Mouse (Mus musculus) neural tube, embryonic 12.5 days (tissue): ENCODE measurements around the gene Ddr1. TPM values are rescaled to one million over a fixed set of nuclear protein-coding genes. Genes with fewer than 3 reads are reported as not detected.

Source experiments
- ATAC-seq: fragments of 200-750 bp; cut with Nextera tagmentation; 2 replicates; pipeline ENCODE4 v1.8.0; 2017; ENCODE audit warnings: low read depth, mild to moderate bottlenecking, moderate TSS enrichment, moderate library complexity; ENCODE audit not compliant: low FRiP score
- H3K27ac ChIP-seq: fragments of 300-500 bp; sonication (generic); 2 replicates; pipeline ENCODE4 v1.5.1; 2016
- H3K27me3 ChIP-seq: fragments of 300-500 bp; sonication (generic); replicated peaks from 2 replicates; pipeline ENCODE4 v1.6.1; 2016; ENCODE audit warnings: mild to moderate bottlenecking
- H3K36me3 ChIP-seq: fragments of 300-500 bp; sonication (generic); 2 replicates; pipeline ENCODE4 v1.6.1; 2016; ENCODE audit warnings: mild to moderate bottlenecking
- H3K4me1 ChIP-seq: fragments of 300-500 bp; sonication (generic); 2 replicates; pipeline ENCODE4 v1.6.1; 2016
- H3K4me2 ChIP-seq: fragments of 300-500 bp; sonication (generic); replicated peaks from 2 replicates; pipeline ENCODE4 v1.6.1; 2016; ENCODE audit warnings: mild to moderate bottlenecking
- H3K4me3 ChIP-seq: fragments of 300-500 bp; sonication (generic); 2 replicates; pipeline ENCODE4 v1.5.1; 2016
- H3K9ac ChIP-seq: fragments of 300-500 bp; sonication (generic); 2 replicates; pipeline ENCODE4 v1.6.1; 2016; ENCODE audit warnings: mild to moderate bottlenecking
- H3K9me3 ChIP-seq: fragments of 300-500 bp; sonication (generic); 2 replicates; pipeline ENCODE4 v1.6.1; 2016; ENCODE audit warnings: mild to moderate bottlenecking
- WGBS: fragments of 180-500 bp; shearing (Covaris S2); methylation state at CpG from one replicate; pipeline ENCODE4 v1.1.7; 2016; 5-methylcytosine and 5-hydroxymethylcytosine counted together
- polyA plus RNA-seq: library from polyadenylated mRNA; unstranded; fragments of >200 nt; fragmentation: Nextera tagmentation; extraction: Ambion mirVana; gene quantifications from 2 replicates; pipeline ENCODE4 v1.2.1, GENCODE M21; 2016

Ddr1 gene
- polyA plus RNA-seq, 1 experiment from 2014 or later: 170 TPM

- 3% methylated on average over 19 of the region's 19 CpGs for WGBS
- Histone ChIP-seq H3K4me2 (peak overlapping the region; percentile 88), H3K9me3 (no peaks in the 10 kb centered on the region), H3K4me1 (peaks cover 57% of the 10 kb centered on the region), H3K27me3 (no peaks in the 10 kb centered on the region), H3K36me3 (peaks cover 12% of the 10 kb centered on the region), H3K27ac (peak overlapping the region; percentile 98), H3K4me3 (peak overlapping the region; percentile 87), H3K9ac (peak overlapping the region; percentile 97)
- ATAC-seq: no peak
Measured at GRCm38 (mm10) chr17:35699919-35700318, 4.5 kb downstream of the Ddr1 start.

- H3K4me1 ChIP-seq: peaks cover 46% of the 10 kb centered on the region
- 30% methylated on average over 5 of the region's 5 CpGs for WGBS
- ATAC-seq: no peak
Measured at GRCm38 (mm10) chr17:35698501-35698883, 5.9 kb downstream of the Ddr1 start.

GRCm38 (mm10) chr17:35697759-35698500 lies 6.5 kb downstream of the Ddr1 start:
- peak overlapping the region; percentile 97 for H3K27ac ChIP-seq
- peaks cover 46% of the 10 kb centered on the region for H3K4me1 ChIP-seq
- peak overlapping the region; percentile 88 for H3K4me2 ChIP-seq
- H3K9me3 ChIP-seq: no peaks in the 10 kb centered on the region
- H3K9ac ChIP-seq: peak overlapping the region; percentile 61
- 4% methylated on average over 16 of the region's 16 CpGs for WGBS
- H3K4me3 ChIP-seq: peak overlapping the region; percentile 36
- H3K27me3 ChIP-seq: no peaks in the 10 kb centered on the region
- peak; percentile 71 for ATAC-seq
- H3K36me3 ChIP-seq: peaks cover 25% of the 10 kb centered on the region

More at GRCm38 (mm10) chr17:35698501-35698883, 5.9 kb downstream of the Ddr1 start:
- no peaks in the 10 kb centered on the region for H3K27me3 ChIP-seq
- peak overlapping the region; percentile 36; the same call in 1 of the 2 replicates for H3K4me3 ChIP-seq
- peaks cover 19% of the 10 kb centered on the region for H3K36me3 ChIP-seq
- peak overlapping the region; percentile 61 for H3K9ac ChIP-seq
- H3K9me3 ChIP-seq: no peaks in the 10 kb centered on the region
- H3K4me2 ChIP-seq: peak overlapping the region; percentile 88
- H3K27ac ChIP-seq: peak overlapping the region; percentile 97

- H3K4me2 ChIP-seq: peak overlapping the region; percentile 88
- no peak; the same call in 1 of the 2 replicates for ATAC-seq
- H3K9me3 ChIP-seq: no peaks in the 10 kb centered on the region
- H3K27me3 ChIP-seq: no peaks in the 10 kb centered on the region
- peak overlapping the region; percentile 97 for H3K27ac ChIP-seq
- peaks cover 30% of the 10 kb centered on the region for H3K36me3 ChIP-seq
- 19% methylated on average over 1 of the region's 1 CpGs for WGBS
- peak overlapping the region; percentile 61 for H3K9ac ChIP-seq
- peak overlapping the region; percentile 36 for H3K4me3 ChIP-seq
- peaks cover 43% of the 10 kb centered on the region for H3K4me1 ChIP-seq
Measured at GRCm38 (mm10) chr17:35697429-35697758, 7.0 kb downstream of the Ddr1 start.

GRCm38 (mm10) chr17:35696691-35697090 lies 7.7 kb downstream of the Ddr1 start:
- Histone ChIP-seq H3K4me2 (peak overlapping the region; percentile 88), H3K4me3 (peak overlapping the region; percentile 36), H3K9me3 (no peaks in the 10 kb centered on the region), H3K9ac (peak overlapping the region; percentile 61; the same call in 1 of the 2 replicates), H3K27ac (no peak overlapping the region), H3K4me1 (peaks cover 36% of the 10 kb centered on the region), H3K27me3 (no peaks in the 10 kb centered on the region), H3K36me3 (peaks cover 37% of the 10 kb centered on the region)
- ATAC-seq: no peak
- WGBS: 75% methylated on average over 6 of the region's 6 CpGs

GRCm38 (mm10) chr17:35695289-35695688 lies 9.1 kb downstream of the Ddr1 start:
- Histone ChIP-seq H3K4me3 (no peak overlapping the region), H3K4me2 (no peak overlapping the region), H3K9ac (no peak overlapping the region), H3K4me1 (peaks cover 35% of the 10 kb centered on the region), H3K27me3 (no peaks in the 10 kb centered on the region), H3K27ac (no peak overlapping the region), H3K36me3 (peaks cover 51% of the 10 kb centered on the region), H3K9me3 (no peaks in the 10 kb centered on the region)
- WGBS: 92% methylated on average over 2 of the region's 2 CpGs
- no peak for ATAC-seq

GRCm38 (mm10) chr17:35693906-35694305 lies 10.5 kb downstream of the Ddr1 start:
- ATAC-seq: no peak
- H3K27ac ChIP-seq: no peak overlapping the region
- peaks cover 65% of the 10 kb centered on the region for H3K36me3 ChIP-seq
- no peak overlapping the region for H3K9ac ChIP-seq
- no peaks in the 10 kb centered on the region for H3K27me3 ChIP-seq
- 93% methylated on average over 5 of the region's 5 CpGs for WGBS
- no peak overlapping the region for H3K4me2 ChIP-seq
- no peak overlapping the region for H3K4me3 ChIP-seq
- peaks cover 25% of the 10 kb centered on the region for H3K4me1 ChIP-seq
- no peaks in the 10 kb centered on the region for H3K9me3 ChIP-seq

- Histone ChIP-seq H3K9me3 (no peaks in the 10 kb centered on the region), H3K9ac (no peak overlapping the region), H3K27me3 (no peaks in the 10 kb centered on the region), H3K36me3 (peaks cover 80% of the 10 kb centered on the region), H3K4me2 (no peak overlapping the region), H3K4me3 (no peak overlapping the region), H3K27ac (no peak overlapping the region), H3K4me1 (peaks cover 10% of the 10 kb centered on the region)
- no peak for ATAC-seq
- WGBS: 88% methylated on average over 4 of the region's 4 CpGs
Measured at GRCm38 (mm10) chr17:35692368-35692767, 12.1 kb downstream of the Ddr1 start.

- peaks cover 86% of the 10 kb centered on the region for H3K36me3 ChIP-seq
- no peaks in the 10 kb centered on the region for H3K9me3 ChIP-seq
- H3K9ac ChIP-seq: no peak overlapping the region
- no peak overlapping the region for H3K4me2 ChIP-seq
- WGBS: 91% methylated on average over 4 of the region's 4 CpGs
- H3K27me3 ChIP-seq: no peaks in the 10 kb centered on the region
- no peak for ATAC-seq
- H3K4me3 ChIP-seq: no peak overlapping the region
- H3K27ac ChIP-seq: no peak overlapping the region
- peaks cover 4% of the 10 kb centered on the region; the same call in 1 of the 2 replicates for H3K4me1 ChIP-seq
Measured at GRCm38 (mm10) chr17:35691811-35692210, 12.6 kb downstream of the Ddr1 start.

- Histone ChIP-seq H3K9ac (no peak overlapping the region), H3K9me3 (no peaks in the 10 kb centered on the region), H3K27me3 (no peaks in the 10 kb centered on the region), H3K36me3 (peaks cover 93% of the 10 kb centered on the region), H3K4me1 (no peaks in the 10 kb centered on the region), H3K4me2 (no peak overlapping the region), H3K27ac (no peak overlapping the region), H3K4me3 (no peak overlapping the region)
- no peak for ATAC-seq
- 89% methylated on average over 18 of the region's 18 CpGs for WGBS
Measured at GRCm38 (mm10) chr17:35689936-35690645, 14.3 kb downstream of the Ddr1 start.

- no peak overlapping the region for H3K27ac ChIP-seq
- WGBS: 89% methylated on average over 25 of the region's 25 CpGs
- no peak overlapping the region for H3K9ac ChIP-seq
- ATAC-seq: no peak
- H3K9me3 ChIP-seq: no peaks in the 10 kb centered on the region
- H3K36me3 ChIP-seq: peaks cover 100% of the 10 kb centered on the region
- no peaks in the 10 kb centered on the region for H3K27me3 ChIP-seq
- no peak overlapping the region for H3K4me3 ChIP-seq
- H3K4me2 ChIP-seq: no peak overlapping the region
- no peaks in the 10 kb centered on the region for H3K4me1 ChIP-seq
Measured at GRCm38 (mm10) chr17:35688347-35689175, 15.9 kb downstream of the Ddr1 start.

- no peak overlapping the region for H3K27ac ChIP-seq
- peaks cover 97% of the 10 kb centered on the region for H3K36me3 ChIP-seq
- H3K9ac ChIP-seq: no peak overlapping the region
- no peak overlapping the region for H3K4me2 ChIP-seq
- no peaks in the 10 kb centered on the region for H3K27me3 ChIP-seq
- H3K4me1 ChIP-seq: no peaks in the 10 kb centered on the region
- no peak overlapping the region for H3K4me3 ChIP-seq
- no peaks in the 10 kb centered on the region for H3K9me3 ChIP-seq
- ATAC-seq: no peak
- 70% methylated on average over 9 of the region's 9 CpGs for WGBS
Measured at GRCm38 (mm10) chr17:35685061-35685460, 19.4 kb downstream of the Ddr1 start.
